ENCODE assay signal across 8 mouse cellular contexts in the genomic region with DNA sequence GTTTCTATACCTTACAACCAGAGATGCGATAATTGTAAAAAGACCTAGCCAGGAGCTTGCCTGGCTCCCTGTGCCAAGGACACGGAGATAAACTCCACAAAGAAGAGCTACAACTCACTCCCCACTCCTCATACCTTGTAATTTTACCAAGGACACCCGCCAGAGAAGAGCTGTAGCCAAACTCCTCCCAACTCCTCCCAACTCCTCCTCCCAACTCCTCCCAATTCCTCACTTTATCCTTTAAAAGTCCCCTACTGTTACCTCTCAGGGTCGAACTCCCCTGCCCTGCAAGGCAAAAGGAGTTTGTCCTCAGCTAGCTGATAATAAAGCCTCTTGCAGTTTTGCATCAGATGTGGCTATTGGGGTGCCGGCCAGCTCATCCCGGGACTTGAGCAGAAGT. TPM values are rescaled to one million over a fixed set of nuclear protein-coding genes. Genes with fewer than 3 reads are reported as not detected.
DNase-seq lines count a peak whose midpoint lies in the region; ATAC-seq and TF ChIP-seq lines count a peak whose summit lies in the region.
"Not testable (repeated sequence)": the region's sequence is repeated elsewhere in the genome, so short reads cannot be mapped to it uniquely, and the experiment has no call there.
"Had no signal": no experiment of that assay in that cellular context is flagged by ENCODE, and none has a peak within 500 bp of the region (broad histone marks: within the 10 kb centered on the region; RNA-seq: fewer than 3 reads in every experiment).

No protein-coding gene starts in this region.

- H3K9me3 ChIP-seq in E14TG2a.4 (ENCODE audit: low read length) = peaks cover 10% of the 10 kb centered on the region
- H3K9me3 ChIP-seq in ES-Bruce4 (replicated peaks; ENCODE audit: control insufficient read depth, insufficient read depth, low read length, poor library complexity, severe bottlenecking); midbrain, embryonic 11.5 days (ENCODE audit: control insufficient read depth, low read length): not testable (repeated sequence)

- not testable (repeated sequence) for H3K36me3 ChIP-seq in E14TG2a.4 (ENCODE audit: insufficient read depth, low read length); ES-Bruce4 (ENCODE audit: control insufficient read depth, insufficient read depth, low read length, poor library complexity, severe bottlenecking); midbrain, embryonic 11.5 days (ENCODE audit: control insufficient read depth, insufficient read depth, low read length)

- DNase-seq in ES-CJ7 (ENCODE audit: low read depth, low spot score) = peak; percentile 51
- peak; percentile 67 for DNase-seq in R1 (ENCODE audit: low read depth, low spot score)
- peak; percentile 59 for DNase-seq in ZHBTc4 (ENCODE audit: low read depth, low spot score)
- peak; percentile 66 for DNase-seq in midbrain, embryonic 11.5 days (ENCODE audit: low spot score, missing footprints)
- peak; percentile 32 for DNase-seq in testis, postnatal 14 days (ENCODE audit: low spot score)

- 18% methylated on average over 6 of the region's 6 CpGs for WGBS in midbrain, embryonic 11.5 days

- H3K27ac ChIP-seq in ES-Bruce4 (ENCODE audit: insufficient read depth, low read length) = peak overlapping the region; percentile 75
- not testable (repeated sequence) for H3K27ac ChIP-seq in midbrain, embryonic 11.5 days (ENCODE audit: low read depth, low read length)

- TF ChIP-seq CTCF in E14TG2a.4 (conservative IDR thresholded peaks at IDR 0.05; ENCODE audit: low read length); ES-Bruce4 (IDR thresholded peaks at IDR 0.05; ENCODE audit: low read depth, low read length): not testable (repeated sequence)

- peak overlapping the region; percentile 35; the same call in 1 of the 2 replicates for H3K4me3 ChIP-seq in E14TG2a.4 (replicated peaks; ENCODE audit: low read length)
- H3K4me3 ChIP-seq in ES-Bruce4 (ENCODE audit: low read depth, low read length); midbrain, embryonic 11.5 days (ENCODE audit: low read depth, low read length): not testable (repeated sequence)

- peak overlapping the region; percentile 61; the same call in 1 of the 2 replicates for H3K9ac ChIP-seq in ES-Bruce4 (ENCODE audit: low read depth, poor library complexity, severe bottlenecking)
- not testable (repeated sequence) for H3K9ac ChIP-seq in midbrain, embryonic 11.5 days (ENCODE audit: low read length)

- not testable (repeated sequence) for H3K27me3 ChIP-seq in E14TG2a.4 (ENCODE audit: insufficient read depth, low read length); ES-Bruce4 (ENCODE audit: control insufficient read depth, insufficient read depth, low read length, poor library complexity, severe bottlenecking); midbrain, embryonic 11.5 days (ENCODE audit: control insufficient read depth, insufficient read depth, low read length)

- TF ChIP-seq POLR2A in ES-Bruce4 (IDR thresholded peaks at IDR 0.05; ENCODE audit: insufficient read depth, low read length) = not testable (repeated sequence)

- TF ChIP-seq EP300 in ES-Bruce4 (IDR thresholded peaks at IDR 0.05; ENCODE audit: insufficient read depth, low read depth, low read length) = not testable (repeated sequence)

- ATAC-seq in midbrain, embryonic 11.5 days (ENCODE audit: low FRiP score) = not testable (repeated sequence)

- not testable (repeated sequence) for H3K4me2 ChIP-seq in midbrain, embryonic 11.5 days

- peaks cover 82% of the 10 kb centered on the region for H3K4me1 ChIP-seq in E14TG2a.4 (replicated peaks; ENCODE audit: low read depth, low read length)
- H3K4me1 ChIP-seq in ES-Bruce4 (ENCODE audit: control insufficient read depth, insufficient read depth, low read length); midbrain, embryonic 11.5 days (ENCODE audit: control insufficient read depth, insufficient read depth, low read length): not testable (repeated sequence)

RNA-seq across cellular contexts. Expression of gene Pkd2, which starts 10.9 kb away (rescaled TPM):
- polyA plus RNA-seq in ES-Bruce4 (2011; ENCODE audit: insufficient read depth, insufficient read length, low read depth, missing spikeins) = 21.0 and 23.8 TPM in 2 replicates
- polyA plus RNA-seq in midbrain, embryonic 11.5 days (2014; fragmentation: Nextera tagmentation; extraction: Ambion mirVana) = 10.3 and 11.2 TPM in 2 replicates
- polyA plus RNA-seq: G1E had no signal

RNA-seq across cellular contexts. Expression of gene Spp1, which starts 13.4 kb away (rescaled TPM):
- polyA plus RNA-seq in ES-Bruce4 (2011; ENCODE audit: insufficient read depth, insufficient read length, low read depth, missing spikeins) = 350 and 395 TPM in 2 replicates
- 6.8 and 8.2 TPM in 2 replicates for polyA plus RNA-seq in midbrain, embryonic 11.5 days (2014; fragmentation: Nextera tagmentation; extraction: Ambion mirVana)
- polyA plus RNA-seq: G1E had no signal

RNA-seq across cellular contexts. Expression of gene BC005561, which starts 59.8 kb away (rescaled TPM):
- 12.6 and 13.7 TPM in 2 replicates for polyA plus RNA-seq in ES-Bruce4 (2011; ENCODE audit: insufficient read depth, insufficient read length, low read depth, missing spikeins)
- 16.6 and 17.6 TPM in 2 replicates for polyA plus RNA-seq in midbrain, embryonic 11.5 days (2014; fragmentation: Nextera tagmentation; extraction: Ambion mirVana)

Comparison
In these comparisons a context has a peak if more than half of its experiments do, and no peak if none do; other contexts are left out.
1. RNA of gene Spp1, which starts 13.4 kb away (polyA plus RNA-seq): 350 to 395 TPM in ES-Bruce4; 6.8 to 8.2 TPM in midbrain, embryonic 11.5 days; every median in the first group is over 10 times any median in the second.
2. Peak in every context shown above with its lines, with median percentiles within 50 percentile points of each other: DNase-seq.